Mouse (Mus musculus): ENCODE measurements around the gene Vkorc1l1. TPM values are rescaled to one million over a fixed set of nuclear protein-coding genes. Genes with fewer than 3 reads are reported as not detected.

Gene Vkorc1l1
- polyA plus RNA-seq, 1 experiment from 2014 or later, result 24.6 TPM

- WGBS, result under 1% methylated on average over 39 of the region's 39 CpGs
- H3K9ac ChIP-seq (ENCODE audit: low read depth, low read length), result peak within 1 kb of the TSS; percentile 67
- peaks cover 5% of the 10 kb centered on the region; the same call in 1 of the 2 replicates for H3K36me3 ChIP-seq (ENCODE audit: control insufficient read depth, insufficient read depth, low read length)
- peak within 1 kb of the TSS; percentile 73 for H3K4me2 ChIP-seq (replicated peaks; ENCODE audit: low read depth, low read length)
- peaks cover 10% of the 10 kb centered on the region; the same call in 1 of the 2 replicates for H3K4me1 ChIP-seq (ENCODE audit: control insufficient read depth, insufficient read depth, low read length)
- H3K27ac ChIP-seq (ENCODE audit: low read depth, low read length), result peak within 1 kb of the TSS; percentile 79
- ATAC-seq (ENCODE audit: low FRiP score, low TSS enrichment), result peak; percentile 91
- peaks cover 6% of the 10 kb centered on the region; the same call in 1 of the 2 replicates for H3K9me3 ChIP-seq (ENCODE audit: control insufficient read depth, low read length)
- H3K27me3 ChIP-seq (ENCODE audit: control insufficient read depth, insufficient read depth, low read length), result no peaks in the 10 kb centered on the region
- H3K4me3 ChIP-seq (ENCODE audit: low read length), result peak within 1 kb of the TSS; percentile 74
Measured at GRCm38 (mm10) chr5:130002301-130003146, 60.8 kb downstream of the Vkorc1l1 start, which contains the start of gene Gusb. Gene Gusb (minus strand): TSS chr5:130003049.

GRCm38 (mm10) chr5:130003229-130003628 is 61.5 kb downstream of the Vkorc1l1 start:
- H3K36me3 ChIP-seq (ENCODE audit: control insufficient read depth, insufficient read depth, low read length), result peaks cover 2% of the 10 kb centered on the region; the same call in 1 of the 2 replicates
- peaks cover 10% of the 10 kb centered on the region; the same call in 1 of the 2 replicates for H3K4me1 ChIP-seq (ENCODE audit: control insufficient read depth, insufficient read depth, low read length)
- H3K27me3 ChIP-seq (ENCODE audit: control insufficient read depth, insufficient read depth, low read length), result no peaks in the 10 kb centered on the region
- no peak for ATAC-seq (ENCODE audit: low FRiP score, low TSS enrichment)
- 31% methylated on average over 7 of the region's 7 CpGs for WGBS
- peak overlapping the region; percentile 79 for H3K27ac ChIP-seq (ENCODE audit: low read depth, low read length)
- peak overlapping the region; percentile 74 for H3K4me3 ChIP-seq (ENCODE audit: low read length)
- peaks cover 6% of the 10 kb centered on the region; the same call in 1 of the 2 replicates for H3K9me3 ChIP-seq (ENCODE audit: control insufficient read depth, low read length)
- H3K9ac ChIP-seq (ENCODE audit: low read depth, low read length), result peak overlapping the region; percentile 67; the same call in 1 of the 2 replicates
- peak overlapping the region; percentile 73 for H3K4me2 ChIP-seq (replicated peaks; ENCODE audit: low read depth, low read length)

- Histone ChIP-seq H3K9me3 (ENCODE audit: control insufficient read depth, low read length) (peaks cover 13% of the 10 kb centered on the region; the same call in 1 of the 2 replicates), H3K4me3 (ENCODE audit: low read length) (no peak overlapping the region), H3K4me2 (replicated peaks; ENCODE audit: low read depth, low read length) (no peak overlapping the region), H3K27ac (ENCODE audit: low read depth, low read length) (no peak overlapping the region), H3K36me3 (ENCODE audit: control insufficient read depth, insufficient read depth, low read length) (peaks cover 10% of the 10 kb centered on the region; the same call in 1 of the 2 replicates), H3K27me3 (ENCODE audit: control insufficient read depth, insufficient read depth, low read length) (no peaks in the 10 kb centered on the region), H3K4me1 (ENCODE audit: control insufficient read depth, insufficient read depth, low read length) (peaks cover 3% of the 10 kb centered on the region; the same call in 1 of the 2 replicates), H3K9ac (ENCODE audit: low read depth, low read length) (no peak overlapping the region)
- ATAC-seq (ENCODE audit: low FRiP score, low TSS enrichment), result no peak
- WGBS, result 94% methylated on average over 1 of the region's 1 CpGs
Measured at GRCm38 (mm10) chr5:130007344-130007743, 65.6 kb downstream of the Vkorc1l1 start.

- 76% methylated on average over 6 of the region's 6 CpGs for WGBS
- Histone ChIP-seq H3K9me3 (ENCODE audit: control insufficient read depth, low read length) (peaks cover 13% of the 10 kb centered on the region; the same call in 1 of the 2 replicates), H3K4me2 (replicated peaks; ENCODE audit: low read depth, low read length) (no peak overlapping the region), H3K4me1 (ENCODE audit: control insufficient read depth, insufficient read depth, low read length) (peaks cover 1% of the 10 kb centered on the region; the same call in 1 of the 2 replicates), H3K4me3 (ENCODE audit: low read length) (no peak overlapping the region), H3K36me3 (ENCODE audit: control insufficient read depth, insufficient read depth, low read length) (peaks cover 10% of the 10 kb centered on the region; the same call in 1 of the 2 replicates), H3K27ac (ENCODE audit: low read depth, low read length) (no peak overlapping the region), H3K9ac (ENCODE audit: low read depth, low read length) (no peak overlapping the region), H3K27me3 (ENCODE audit: control insufficient read depth, insufficient read depth, low read length) (no peaks in the 10 kb centered on the region)
- ATAC-seq (ENCODE audit: low FRiP score, low TSS enrichment), result no peak
Measured at GRCm38 (mm10) chr5:130008034-130008590, 66.3 kb downstream of the Vkorc1l1 start.

GRCm38 (mm10) chr5:130009784-130010183 is 68.0 kb downstream of the Vkorc1l1 start:
- Histone ChIP-seq H3K36me3 (ENCODE audit: control insufficient read depth, insufficient read depth, low read length) (peaks cover 10% of the 10 kb centered on the region; the same call in 1 of the 2 replicates), H3K27me3 (ENCODE audit: control insufficient read depth, insufficient read depth, low read length) (no peaks in the 10 kb centered on the region), H3K9me3 (ENCODE audit: control insufficient read depth, low read length) (peaks cover 11% of the 10 kb centered on the region; the same call in 1 of the 2 replicates), H3K4me2 (replicated peaks; ENCODE audit: low read depth, low read length) (no peak overlapping the region), H3K4me1 (ENCODE audit: control insufficient read depth, insufficient read depth, low read length) (no peaks in the 10 kb centered on the region), H3K27ac (ENCODE audit: low read depth, low read length) (no peak overlapping the region), H3K9ac (ENCODE audit: low read depth, low read length) (no peak overlapping the region), H3K4me3 (ENCODE audit: low read length) (no peak overlapping the region)
- WGBS, result 95% methylated on average over 4 of the region's 4 CpGs
- no peak for ATAC-seq (ENCODE audit: low FRiP score, low TSS enrichment)

GRCm38 (mm10) chr5:130010961-130011360 is 69.2 kb downstream of the Vkorc1l1 start:
- no peaks in the 10 kb centered on the region for H3K27me3 ChIP-seq (ENCODE audit: control insufficient read depth, insufficient read depth, low read length)
- H3K9ac ChIP-seq (ENCODE audit: low read depth, low read length), result no peak overlapping the region
- H3K4me2 ChIP-seq (replicated peaks; ENCODE audit: low read depth, low read length), result no peak overlapping the region
- no peak for ATAC-seq (ENCODE audit: low FRiP score, low TSS enrichment)
- no peak overlapping the region for H3K27ac ChIP-seq (ENCODE audit: low read depth, low read length)
- WGBS, result 96% methylated on average over 5 of the region's 5 CpGs
- H3K36me3 ChIP-seq (ENCODE audit: control insufficient read depth, insufficient read depth, low read length), result peaks cover 17% of the 10 kb centered on the region; the same call in 1 of the 2 replicates
- H3K4me3 ChIP-seq (ENCODE audit: low read length), result no peak overlapping the region
- H3K9me3 ChIP-seq (ENCODE audit: control insufficient read depth, low read length), result peaks cover 7% of the 10 kb centered on the region; the same call in 1 of the 2 replicates
- no peaks in the 10 kb centered on the region for H3K4me1 ChIP-seq (ENCODE audit: control insufficient read depth, insufficient read depth, low read length)

GRCm38 (mm10) chr5:130015104-130015503 is 73.3 kb downstream of the Vkorc1l1 start:
- Histone ChIP-seq H3K4me2 (replicated peaks; ENCODE audit: low read depth, low read length) (no peak overlapping the region), H3K27ac (ENCODE audit: low read depth, low read length) (no peak overlapping the region), H3K4me3 (ENCODE audit: low read length) (no peak overlapping the region), H3K9ac (ENCODE audit: low read depth, low read length) (no peak overlapping the region), H3K36me3 (ENCODE audit: control insufficient read depth, insufficient read depth, low read length) (peaks cover 20% of the 10 kb centered on the region; the same call in 1 of the 2 replicates), H3K4me1 (ENCODE audit: control insufficient read depth, insufficient read depth, low read length) (no peaks in the 10 kb centered on the region), H3K9me3 (ENCODE audit: control insufficient read depth, low read length) (peaks cover 7% of the 10 kb centered on the region; the same call in 1 of the 2 replicates), H3K27me3 (ENCODE audit: control insufficient read depth, insufficient read depth, low read length) (no peaks in the 10 kb centered on the region)
- no peak for ATAC-seq (ENCODE audit: low FRiP score, low TSS enrichment)
- WGBS, result 96% methylated on average over 3 of the region's 3 CpGs

- Histone ChIP-seq H3K9ac (ENCODE audit: low read depth, low read length) (no peak overlapping the region), H3K27ac (ENCODE audit: low read depth, low read length) (no peak overlapping the region), H3K4me2 (replicated peaks; ENCODE audit: low read depth, low read length) (no peak overlapping the region), H3K4me3 (ENCODE audit: low read length) (no peak overlapping the region), H3K27me3 (ENCODE audit: control insufficient read depth, insufficient read depth, low read length) (no peaks in the 10 kb centered on the region), H3K36me3 (ENCODE audit: control insufficient read depth, insufficient read depth, low read length) (peaks cover 10% of the 10 kb centered on the region; the same call in 1 of the 2 replicates), H3K9me3 (ENCODE audit: control insufficient read depth, low read length) (no peaks in the 10 kb centered on the region), H3K4me1 (ENCODE audit: control insufficient read depth, insufficient read depth, low read length) (peaks cover 5% of the 10 kb centered on the region)
- WGBS, result 72% methylated on average over 8 of the region's 8 CpGs
- ATAC-seq (ENCODE audit: low FRiP score, low TSS enrichment), result no peak
Measured at GRCm38 (mm10) chr5:130019461-130019860, 77.7 kb downstream of the Vkorc1l1 start.
